Mouse (Mus musculus) lung, postnatal 36 days (tissue): ENCODE data around the gene Atp2b1.
A peak's percentile ranks its signal among the peaks of the same experiment; 100 is the strongest.

Experiments
- DNase-seq: peaks from one replicate; pipeline ENCODE4 v3.0.0; 2022; ENCODE audit warnings: mixed read lengths

Atp2b1 gene

GRCm38 (mm10) chr10:98913961-98914809 lies at the start of gene Atp2b1:
Gene Atp2b1, plus strand, starts transcription at chr10:98914406.
- DNase-seq: peak; percentile 96

- DNase-seq: no peak
Observed at GRCm38 (mm10) chr10:98864851-98865250, 49.4 kb upstream of the Atp2b1 start.

- DNase-seq: no peak
Observed at GRCm38 (mm10) chr10:98866836-98867370, 47.3 kb upstream of the Atp2b1 start.

GRCm38 (mm10) chr10:98868351-98868908 lies 45.8 kb upstream of the Atp2b1 start:
- DNase-seq: no peak

DNA sequence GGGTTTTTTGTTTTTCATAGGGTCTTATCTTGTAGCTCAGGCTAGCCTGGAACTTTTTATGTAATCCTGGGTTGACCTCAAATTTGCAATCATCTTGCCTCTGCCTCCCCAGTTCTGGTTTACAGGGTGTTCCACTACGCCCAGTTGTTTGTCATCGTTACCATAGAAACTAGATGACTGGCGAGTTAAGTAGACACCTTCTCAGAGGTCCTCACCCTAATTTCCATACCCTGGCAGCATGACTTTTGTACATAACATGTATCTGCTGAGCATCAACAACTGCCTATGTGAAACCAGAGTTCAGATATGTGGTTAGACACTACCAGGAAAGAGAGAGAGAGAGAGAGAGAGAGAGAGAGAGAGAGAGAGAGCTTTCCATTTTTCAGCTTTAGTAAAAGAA lies 36.4 kb upstream of the Atp2b1 start:
- DNase-seq: peak; percentile 47

DNA sequence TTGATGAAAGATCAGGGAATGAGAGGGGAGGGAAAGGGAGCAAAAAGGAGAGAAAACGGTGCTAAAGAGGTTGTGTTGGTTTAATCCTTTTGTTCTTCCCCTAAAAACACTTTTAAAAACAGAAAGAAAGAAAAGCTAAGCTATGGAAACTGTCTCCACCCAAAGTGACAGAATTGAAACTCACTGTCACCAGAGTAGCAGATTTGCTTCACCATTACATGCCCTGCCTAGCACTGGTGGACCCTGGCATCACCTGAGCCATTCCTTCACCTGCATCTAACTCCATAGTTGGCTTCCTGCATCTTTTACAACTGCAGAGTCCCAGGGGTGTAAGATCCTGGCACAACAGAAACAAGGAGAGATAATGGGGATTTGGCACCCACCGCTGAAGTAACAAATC lies 35.6 kb upstream of the Atp2b1 start:
- no peak for DNase-seq

- DNase-seq: peak; percentile 61
Observed at GRCm38 (mm10) chr10:98880057-98880456, 34.1 kb upstream of the Atp2b1 start.

DNA sequence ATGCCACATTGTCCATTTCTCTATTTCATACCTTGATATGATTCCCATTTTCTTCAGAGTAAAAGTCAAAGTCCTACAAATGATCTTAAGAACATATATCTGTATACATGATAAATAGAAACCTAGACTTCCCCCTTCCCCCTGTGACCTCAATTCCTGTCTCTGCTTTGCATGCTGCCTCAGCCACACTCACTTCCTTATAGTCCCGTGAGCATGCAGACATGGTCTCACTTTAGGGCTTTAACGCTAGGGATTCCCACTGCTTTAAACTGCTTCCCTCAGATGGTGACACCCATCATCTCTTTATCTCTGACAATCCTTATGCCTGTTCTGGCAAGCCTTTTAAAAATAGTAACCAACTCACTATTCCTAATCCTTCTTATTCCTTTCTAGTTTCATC lies 33.5 kb upstream of the Atp2b1 start:
- DNase-seq: peak; percentile 52

GRCm38 (mm10) chr10:98881492-98881891 lies 32.7 kb upstream of the Atp2b1 start:
- peak; percentile 30 for DNase-seq

- no peak for DNase-seq
Observed at GRCm38 (mm10) chr10:98882587-98882986, 31.6 kb upstream of the Atp2b1 start.

GRCm38 (mm10) chr10:98884445-98884844 lies 29.8 kb upstream of the Atp2b1 start:
- peak; percentile 50 for DNase-seq

- DNase-seq: no peak
Observed at GRCm38 (mm10) chr10:98886770-98887271, 27.4 kb upstream of the Atp2b1 start.

DNA sequence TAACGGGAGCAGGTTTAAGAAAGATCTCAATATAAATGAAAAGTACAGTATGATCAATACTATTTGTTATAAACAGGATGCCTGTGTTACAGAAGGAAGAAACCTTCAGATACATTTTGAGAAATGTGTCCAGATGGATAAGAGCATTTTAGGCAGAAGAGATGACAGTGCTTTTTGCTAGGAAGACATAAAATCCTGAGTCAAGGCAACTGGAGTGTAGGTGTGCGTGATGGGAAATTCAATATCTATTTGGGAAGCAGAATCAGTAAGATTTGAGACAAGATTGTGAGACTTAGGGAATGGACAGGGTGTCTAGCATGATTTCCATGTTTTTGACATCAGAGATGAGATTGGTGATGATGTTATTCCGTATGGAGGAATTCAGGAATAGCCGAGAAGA lies 22.8 kb upstream of the Atp2b1 start:
- no peak for DNase-seq

DNA sequence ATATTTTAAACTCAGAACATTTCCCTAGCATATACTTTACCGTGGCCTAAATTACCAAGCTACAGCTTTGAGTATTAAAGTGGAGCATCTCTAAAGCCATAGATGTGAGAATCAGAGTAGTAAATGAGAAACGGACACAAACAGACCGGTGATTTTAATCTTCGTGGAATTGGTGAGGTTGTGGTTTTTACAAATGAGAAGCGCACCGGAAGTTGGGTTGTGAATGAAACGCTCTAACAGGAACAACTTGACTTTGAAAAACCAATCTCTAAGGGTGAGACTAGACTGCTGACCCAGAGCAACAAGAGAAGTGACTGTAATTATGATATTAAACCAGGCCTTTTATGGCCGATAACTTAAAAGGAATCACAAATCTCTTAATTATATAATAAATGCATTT lies 16.7 kb upstream of the Atp2b1 start:
- DNase-seq: no peak

GRCm38 (mm10) chr10:98897913-98898748 lies 16.1 kb upstream of the Atp2b1 start:
- DNase-seq: peak; percentile 26

- no peak for DNase-seq
Observed at GRCm38 (mm10) chr10:98901533-98901932, 12.7 kb upstream of the Atp2b1 start.

GRCm38 (mm10) chr10:98905987-98906386 lies 8.2 kb upstream of the Atp2b1 start:
- no peak for DNase-seq

GRCm38 (mm10) chr10:98906941-98907549 lies 7.2 kb upstream of the Atp2b1 start:
- peak; percentile 70 for DNase-seq

DNA sequence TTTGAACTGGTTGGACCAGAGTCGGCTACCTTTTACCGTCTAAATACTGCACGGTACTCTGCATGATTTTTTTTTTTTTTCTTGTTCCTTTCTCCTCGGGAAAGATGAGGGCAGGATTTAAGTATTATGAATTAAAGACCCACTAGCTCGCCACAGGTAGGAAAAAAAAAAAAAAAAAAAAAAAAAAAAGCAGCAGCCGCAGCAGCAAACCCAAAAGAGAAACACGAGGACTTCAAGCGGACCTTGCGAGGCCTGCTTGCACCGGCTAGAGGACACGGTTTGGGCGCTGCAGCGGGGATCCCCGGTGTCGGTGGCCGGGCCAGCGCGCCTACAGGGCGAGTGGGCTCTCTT lies 621 bp upstream of the Atp2b1 start:
- DNase-seq: no peak

- peak; percentile 86 for DNase-seq
Observed at GRCm38 (mm10) chr10:98914810-98915241, 620 bp downstream of the Atp2b1 start.

GRCm38 (mm10) chr10:98915398-98915931 lies 1.3 kb downstream of the Atp2b1 start:
- peak; percentile 41 for DNase-seq
